Mouse (Mus musculus) liver, embryonic 14.5 days (tissue): ENCODE data around the gene Chst11.

Experiments used
- CTCF ChIP-seq: IDR thresholded peaks from 2 replicates; pipeline ENCODE4 v1.5.1; 2016; ENCODE audit warnings: antibody characterized with exemption, low read depth, control low read depth
- EP300 ChIP-seq: IDR thresholded peaks from 2 replicates; pipeline ENCODE4 v1.6.1; 2016; ENCODE audit warnings: antibody characterized with exemption, low read depth

DNA sequence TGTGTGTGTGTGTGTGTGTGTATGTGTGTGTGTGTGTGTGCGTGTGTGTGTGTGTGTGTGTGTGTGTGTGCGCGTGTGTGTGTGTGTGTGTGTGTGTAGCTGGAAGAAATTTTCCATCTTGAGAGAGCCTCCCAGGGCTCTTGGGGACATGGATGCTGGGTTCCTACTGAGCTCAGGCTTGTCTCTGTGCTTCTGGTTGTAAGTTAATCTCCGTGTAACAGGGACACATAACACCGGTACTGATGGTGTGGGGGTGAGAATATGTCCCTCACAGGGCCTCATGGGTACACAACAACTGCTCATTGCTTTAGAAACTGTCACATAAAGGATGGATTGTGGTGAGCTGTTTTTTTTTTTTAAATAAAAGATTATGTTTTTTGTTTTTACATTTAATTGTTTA lies 33.2 kb downstream of the Chst11 start:
- TF ChIP-seq CTCF, result no peak
- TF ChIP-seq EP300, result no peak
